Mouse (Mus musculus) lung, adult 10 weeks (tissue): ENCODE results near the gene Pus7l. TPM values are rescaled to one million over a fixed set of nuclear protein-coding genes. Genes with fewer than 3 reads are reported as not detected.

ENCODE experiments used
- polyA plus RNA-seq: library from polyadenylated mRNA; stranded (reverse); fragments of 350-450 nt; fragmentation: Illumina TruSeq; extraction: RNeasy Lipid Tissue Mini Kit (QIAGEN cat#74804); gene quantifications from one replicate; pipeline ENCODE4 v1.2.3, GENCODE M21; 2014; ENCODE audit warnings: low read depth, low replicate concordance; ENCODE audit not compliant: insufficient read depth

Pus7l gene
- 1.8 TPM for polyA plus RNA-seq

GRCm38 (mm10) chr15:94543409-94544051, at the start of gene Pus7l, which contains the start of gene Irak4:
TSS of gene Pus7l (minus strand) at chr15:94543547.
TSS of gene Irak4 (plus strand) at chr15:94543643.

GRCm38 (mm10) chr15:94589219-94590075, 46.1 kb upstream of the Pus7l start, which contains the start of gene Twf1:
TSS of gene Twf1 (minus strand) at chr15:94589889.

Other genes with a start within 250 kb of the Pus7l start
- 0.18 TPM for gene Adamts20, start 78.1 kb downstream of the Pus7l start, polyA plus RNA-seq
- 5.4 TPM for gene Irak4, start 96 bp upstream of the Pus7l start, polyA plus RNA-seq
- 31.7 TPM for gene Twf1, start 46.3 kb upstream of the Pus7l start, polyA plus RNA-seq
- gene Tmem117, start 85.7 kb upstream of the Pus7l start, polyA plus RNA-seq: 1.2 TPM